Mouse (Mus musculus) forebrain, embryonic 14.5 days (tissue): ENCODE measurements at regions not wholly inside any gene's neighbourhood (a gene's known extent, or its start where the extent isn't known, plus 50 kb on each side); places are given as distances from the start of the nearest gene placed in this dataset.
"Not testable (repeated sequence)": the region's sequence is repeated elsewhere in the genome, so short reads cannot be mapped to it uniquely, and the experiment has no call there.

ENCODE experiments used
- ATAC-seq: fragments of 200-750 bp; cut with Nextera tagmentation; 2 replicates; pipeline ENCODE4 v1.8.0; 2017; ENCODE audit warnings: mild to moderate bottlenecking, moderate library complexity
- DNase-seq: peaks from one replicate; pipeline ENCODE4 v3.0.0-alpha.2; 2015; ENCODE audit warnings: low spot score
- H3K27ac ChIP-seq: fragments of 300-500 bp; sonication (generic); 2 replicates; pipeline ENCODE4 v1.5.1; 2014; ENCODE audit warnings: low read depth, mild to moderate bottlenecking, control low read depth, low read length, moderate library complexity
- H3K27me3 ChIP-seq: fragments of 300-500 bp; sonication (generic); replicated peaks from 2 replicates; pipeline ENCODE4 v1.6.1; 2014; ENCODE audit warnings: low read length, control low read depth, mixed read lengths; ENCODE audit not compliant: control insufficient read depth, insufficient read depth
- H3K36me3 ChIP-seq: fragments of 300-500 bp; sonication (generic); 2 replicates; pipeline ENCODE4 v1.6.1; 2014; ENCODE audit warnings: low read length, control low read depth; ENCODE audit not compliant: control insufficient read depth, insufficient read depth
- H3K4me1 ChIP-seq: fragments of 300-500 bp; sonication (generic); 2 replicates; pipeline ENCODE4 v1.6.1; 2014; ENCODE audit warnings: antibody characterized with exemption, low read length, control low read depth; ENCODE audit not compliant: control insufficient read depth, insufficient read depth
- H3K4me2 ChIP-seq: fragments of 300-500 bp; sonication (generic); 2 replicates; pipeline ENCODE4 v1.6.1; 2014; ENCODE audit warnings: mild to moderate bottlenecking, control low read depth, low read length
- H3K4me3 ChIP-seq: fragments of 300-500 bp; sonication (generic); 2 replicates; pipeline ENCODE4 v1.5.1; 2014; ENCODE audit warnings: low read depth, low read length, control low read depth
- H3K9ac ChIP-seq: fragments of 300-500 bp; sonication (generic); 2 replicates; pipeline ENCODE4 v1.6.1; 2014; ENCODE audit warnings: mild to moderate bottlenecking, low read length, control low read depth, moderate library complexity
- H3K9me3 ChIP-seq: fragments of 300-500 bp; sonication (generic); replicated peaks from 2 replicates; pipeline ENCODE4 v1.6.1; 2016; ENCODE audit warnings: low read length, control low read depth, mixed read lengths; ENCODE audit not compliant: control insufficient read depth
- WGBS: fragments of 180-500 bp; shearing (Covaris S2); extraction: QIAGEN DNeasy Blood & Tissue Kit; methylation state at CpG from one replicate; pipeline ENCODE4 v1.1.7; 2014; 5-methylcytosine and 5-hydroxymethylcytosine counted together

DNA sequence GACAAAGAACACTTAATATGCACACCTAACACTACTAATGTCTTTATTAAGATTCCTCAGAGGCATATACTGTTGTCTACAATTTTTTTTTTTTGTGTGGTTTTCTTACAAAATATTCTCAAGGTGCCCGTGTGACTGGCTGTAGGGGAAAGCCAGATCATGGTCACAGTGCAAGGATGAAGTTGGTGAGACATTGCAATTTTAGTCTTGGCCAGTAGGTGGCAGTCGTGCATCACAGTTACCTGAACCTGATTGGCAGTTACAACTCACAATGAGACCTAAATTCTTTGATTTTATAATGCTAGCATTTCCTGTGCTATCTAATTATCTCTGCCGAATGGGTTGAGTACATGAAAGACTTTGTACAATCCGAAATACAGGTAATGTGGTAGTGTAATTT, 232.5 kb downstream of the Tbl1xr1 start:
- Histone ChIP-seq H3K9ac (no peak overlapping the region), H3K36me3 (no peaks in the 10 kb centered on the region), H3K27ac (no peak overlapping the region), H3K27me3 (no peaks in the 10 kb centered on the region), H3K9me3 (no peaks in the 10 kb centered on the region), H3K4me2 (no peak overlapping the region), H3K4me3 (no peak overlapping the region), H3K4me1 (no peaks in the 10 kb centered on the region)
- ATAC-seq: peak; percentile 72
- WGBS: 13% methylated on average over 4 of the region's 4 CpGs
- peak; percentile 79 for DNase-seq

DNA sequence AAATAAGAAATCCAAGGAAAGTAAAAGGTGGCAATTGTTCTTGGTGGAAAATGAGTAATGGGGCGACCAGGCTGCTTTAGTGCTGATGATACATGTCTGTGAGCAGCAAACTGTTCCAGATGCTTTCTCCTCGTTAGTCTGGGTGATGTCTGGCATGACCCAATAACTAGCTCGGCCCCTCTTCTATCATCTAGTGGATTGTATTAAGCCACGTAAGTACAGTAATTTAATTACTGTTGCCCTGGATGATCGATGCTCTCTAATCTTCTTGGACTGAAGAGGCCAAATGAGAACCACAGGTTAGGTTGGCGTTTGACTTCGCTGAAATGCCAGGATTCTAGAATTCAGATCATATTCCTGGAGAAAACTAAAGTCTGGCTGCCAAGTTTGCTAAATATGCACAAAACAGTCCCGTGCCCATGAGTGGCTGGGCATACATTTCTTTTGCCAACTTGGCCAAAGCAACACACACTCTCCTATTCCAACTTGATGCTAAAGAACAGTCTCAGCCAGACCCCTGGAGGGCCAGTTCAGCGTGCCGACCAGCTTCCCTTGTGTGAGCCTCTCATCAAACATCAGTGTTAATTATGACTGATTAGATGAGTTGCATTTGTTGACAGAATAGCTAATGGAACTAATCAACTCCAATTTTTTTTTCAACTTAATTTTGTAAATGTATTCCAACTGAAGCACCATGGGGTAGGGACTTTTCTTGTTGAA, 240.2 kb downstream of the Tbl1xr1 start:
- DNase-seq: peak; percentile 27
- ATAC-seq: no peak

DNA sequence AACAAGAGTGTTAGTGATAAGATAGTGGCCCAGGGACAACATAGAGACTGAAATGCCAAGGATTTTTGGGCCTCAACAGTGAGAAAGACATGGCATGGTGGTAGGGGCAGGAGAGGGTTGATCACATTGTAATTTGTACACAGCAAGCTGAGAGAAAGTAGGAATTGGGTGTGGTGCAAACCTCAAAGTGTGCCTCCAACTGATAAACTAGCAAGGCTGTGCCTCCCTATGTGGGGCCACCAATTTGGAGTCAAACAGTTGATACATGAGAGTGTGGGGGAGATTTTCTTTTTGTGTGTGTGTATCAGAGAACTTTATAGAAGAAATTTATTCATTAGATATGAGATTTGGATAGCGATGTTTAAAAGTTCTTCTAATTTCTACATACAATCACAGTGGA, 244.0 kb downstream of the Tbl1xr1 start:
- not testable (repeated sequence) for H3K4me2 ChIP-seq
- WGBS: 100% methylated on average over 1 of the region's 1 CpGs

More for the DNA sequence above, 240.2 kb downstream of the Tbl1xr1 start:
- no peaks in the 10 kb centered on the region for H3K27me3 ChIP-seq
- H3K9ac ChIP-seq: no peak overlapping the region
- H3K9me3 ChIP-seq: no peaks in the 10 kb centered on the region
- no peaks in the 10 kb centered on the region for H3K4me1 ChIP-seq
- no peaks in the 10 kb centered on the region for H3K36me3 ChIP-seq
- H3K27ac ChIP-seq: no peak overlapping the region
- H3K4me2 ChIP-seq: no peak overlapping the region
- no peak overlapping the region for H3K4me3 ChIP-seq
- 59% methylated on average over 10 of the region's 10 CpGs for WGBS

DNA sequence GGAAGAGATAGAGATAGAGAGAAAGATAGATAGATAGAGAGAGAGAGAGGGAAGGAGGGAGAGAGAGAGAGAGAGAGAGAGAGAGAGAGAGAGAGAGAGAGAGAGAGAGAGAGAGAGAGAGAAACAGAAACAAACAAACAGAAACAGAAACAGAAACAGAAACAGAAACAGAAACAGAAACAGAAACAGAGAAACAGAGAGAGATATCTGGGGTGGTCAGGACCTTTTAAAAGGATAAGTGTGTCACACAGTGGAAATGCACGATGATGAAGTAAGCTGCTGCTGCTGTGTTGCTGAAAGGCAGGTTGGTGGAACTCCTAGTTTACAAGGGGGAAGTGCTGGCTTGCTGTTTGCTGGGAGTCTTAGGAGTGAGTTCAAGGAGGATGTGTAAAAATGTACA, 254.8 kb downstream of the Tbl1xr1 start:
- no peak overlapping the region for H3K27ac ChIP-seq
- DNase-seq: no peak
- H3K4me2 ChIP-seq: no peak overlapping the region
- no peak for ATAC-seq
- H3K9me3 ChIP-seq: no peaks in the 10 kb centered on the region
- no peaks in the 10 kb centered on the region for H3K4me1 ChIP-seq
- no peaks in the 10 kb centered on the region for H3K27me3 ChIP-seq
- H3K9ac ChIP-seq: no peak overlapping the region
- 84% methylated on average over 1 of the region's 1 CpGs for WGBS
- H3K4me3 ChIP-seq: no peak overlapping the region
- no peaks in the 10 kb centered on the region for H3K36me3 ChIP-seq

More for the DNA sequence above, 244.0 kb downstream of the Tbl1xr1 start:
- not testable (repeated sequence) for H3K4me3 ChIP-seq, DNase-seq, H3K4me1 ChIP-seq, H3K27ac ChIP-seq, H3K9ac ChIP-seq, H3K27me3 ChIP-seq, H3K9me3 ChIP-seq, ATAC-seq, H3K36me3 ChIP-seq
